Mouse (Mus musculus) 3T3-L1 (cell line): ENCODE measurements around the gene Igsf8.
A peak's percentile ranks its signal among the peaks of the same experiment; 100 is the strongest.

Experiments
- DNase-seq: peaks from one replicate; pipeline ENCODE4 v3.0.0-alpha.2; 2015; ENCODE audit warnings: low read depth, low spot score

Gene Igsf8

DNA sequence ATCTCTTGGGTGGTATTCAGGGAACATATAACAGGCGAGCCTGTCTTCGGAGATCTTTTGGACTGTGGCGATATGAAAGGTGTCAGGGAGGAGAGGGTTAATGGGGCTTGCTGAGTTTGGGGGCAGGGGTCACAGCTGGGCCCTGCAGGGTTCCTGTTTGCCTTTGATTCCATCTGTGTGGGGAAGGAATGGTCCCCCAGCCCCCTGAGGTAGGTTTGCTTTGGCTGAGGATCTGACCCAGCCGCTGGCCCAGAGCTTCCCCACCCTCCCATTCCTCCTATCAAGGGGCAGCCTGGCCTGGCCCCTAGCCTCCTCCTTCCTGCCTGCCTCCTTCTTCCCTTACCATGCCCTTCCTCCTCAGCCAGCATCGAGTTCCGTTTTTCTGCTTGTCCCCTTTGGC is 41.4 kb downstream of the Igsf8 start:
- no peak for DNase-seq

DNA sequence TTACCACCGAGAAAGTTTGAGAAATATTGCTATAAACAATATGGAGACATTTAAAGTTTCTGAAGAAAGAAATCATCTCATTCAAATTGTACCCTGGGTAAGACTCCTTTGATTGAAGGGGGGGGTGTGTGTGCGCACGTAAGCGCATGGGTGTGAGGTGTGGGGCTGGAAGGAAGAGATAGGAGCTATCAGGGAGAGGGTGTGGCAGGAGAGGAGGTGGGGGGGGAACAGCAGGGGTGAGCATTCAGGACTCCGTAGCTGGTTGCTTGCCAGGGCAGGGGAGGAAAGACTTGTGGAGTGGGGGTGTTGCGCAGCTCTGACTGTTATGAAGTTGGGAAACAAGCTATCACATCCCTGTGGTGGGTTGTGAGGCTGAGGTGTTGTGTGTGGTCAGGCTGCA is 43.0 kb downstream of the Igsf8 start:
- DNase-seq: no peak

DNA sequence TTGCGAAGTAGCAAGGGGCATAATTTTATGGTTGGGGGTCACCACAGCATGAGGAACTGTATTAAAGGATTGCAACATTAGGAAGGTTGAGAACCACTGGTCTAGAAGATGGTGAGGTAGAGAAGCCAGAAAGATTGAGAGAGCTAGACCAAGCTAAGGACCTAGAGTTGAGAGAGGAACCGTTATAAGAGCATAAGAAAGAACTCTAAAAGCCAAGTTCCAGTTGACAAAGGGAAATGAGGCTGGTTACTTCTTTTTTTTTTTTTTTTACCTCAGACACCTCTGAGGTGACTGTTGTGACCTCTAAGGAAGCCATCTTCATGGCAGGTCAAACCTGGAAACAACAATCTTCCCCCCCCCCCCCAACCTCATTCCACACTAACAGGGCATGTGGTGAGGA is 43.7 kb downstream of the Igsf8 start:
- DNase-seq: no peak

DNA sequence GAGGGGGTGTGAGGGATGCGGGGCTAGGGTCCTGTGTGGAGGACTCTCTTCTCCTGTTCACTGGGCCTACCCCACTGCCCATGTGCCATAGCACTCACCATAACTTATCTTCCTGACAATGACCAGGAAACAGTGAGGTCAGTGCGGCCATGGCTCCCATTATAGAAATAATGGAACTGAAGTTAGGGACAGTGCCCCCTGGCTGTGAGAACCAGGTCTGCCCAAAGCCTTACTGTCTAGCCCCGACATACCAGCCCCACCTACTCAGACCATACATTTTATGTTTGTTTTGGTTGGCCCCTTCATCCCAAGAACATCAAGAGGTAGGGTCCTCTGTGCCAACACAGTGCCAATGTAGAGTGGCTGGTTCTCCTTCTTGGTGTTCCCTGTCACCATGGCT is 44.2 kb downstream of the Igsf8 start:
- DNase-seq: peak; percentile 34

DNA sequence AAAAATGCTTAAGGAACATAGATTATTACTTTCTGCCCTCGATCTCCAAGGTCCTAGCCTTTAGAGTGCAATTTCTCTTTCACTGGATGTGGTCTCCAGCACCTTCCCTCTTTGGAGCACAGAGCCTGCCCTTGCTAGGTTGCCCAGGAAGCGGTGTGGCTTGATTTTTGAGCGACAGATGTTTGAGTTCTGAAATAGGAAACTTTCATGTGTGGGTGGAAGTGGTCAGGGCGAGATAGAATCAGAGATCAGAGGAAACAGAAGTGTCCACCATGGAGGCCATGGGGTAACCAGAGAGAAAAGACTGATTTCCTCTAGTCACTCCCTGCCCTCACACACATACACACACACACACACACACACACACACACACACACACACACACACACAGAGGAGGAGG is 44.8 kb downstream of the Igsf8 start:
- peak; percentile 13 for DNase-seq

DNA sequence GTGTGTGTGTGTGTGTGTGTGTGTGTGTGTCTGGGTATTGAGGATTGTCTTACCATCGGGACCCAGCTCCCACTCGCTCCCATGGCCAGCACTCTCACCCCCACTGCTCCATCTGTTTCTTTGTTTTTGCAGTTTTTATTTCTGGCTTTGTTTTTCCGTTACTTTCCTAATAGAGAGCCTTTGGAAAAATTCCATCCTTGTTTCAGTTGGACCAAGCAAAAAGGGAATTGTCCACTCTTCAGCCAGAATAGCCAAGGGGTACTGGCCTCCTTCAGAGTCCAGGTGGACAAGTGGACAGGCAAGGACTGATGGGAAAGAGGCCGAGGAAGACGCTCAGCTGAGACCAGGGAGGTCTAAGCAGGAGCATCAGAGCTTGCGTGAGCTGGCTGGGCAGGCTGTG is 45.4 kb downstream of the Igsf8 start:
- DNase-seq: no peak

DNA sequence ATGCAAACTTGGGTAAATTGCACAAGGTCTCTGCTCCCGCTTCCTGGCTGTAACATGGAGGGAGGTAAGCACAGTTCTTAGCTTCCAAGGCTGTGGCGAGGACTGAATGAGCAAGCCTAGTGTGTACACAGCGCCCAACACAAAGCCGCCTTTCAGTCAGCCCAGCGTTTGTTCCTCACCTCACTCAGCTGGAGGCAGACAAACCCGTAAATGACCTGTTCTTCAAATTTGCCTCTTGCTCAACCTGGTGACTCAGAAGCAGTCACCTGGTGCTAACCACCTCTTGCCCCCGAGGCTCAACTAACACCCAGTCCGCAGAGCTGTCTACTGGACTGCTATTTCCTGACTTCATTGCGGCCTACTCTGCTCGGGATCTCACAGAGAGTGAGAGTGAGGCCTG is 46.5 kb downstream of the Igsf8 start:
- peak; percentile 32 for DNase-seq

DNA sequence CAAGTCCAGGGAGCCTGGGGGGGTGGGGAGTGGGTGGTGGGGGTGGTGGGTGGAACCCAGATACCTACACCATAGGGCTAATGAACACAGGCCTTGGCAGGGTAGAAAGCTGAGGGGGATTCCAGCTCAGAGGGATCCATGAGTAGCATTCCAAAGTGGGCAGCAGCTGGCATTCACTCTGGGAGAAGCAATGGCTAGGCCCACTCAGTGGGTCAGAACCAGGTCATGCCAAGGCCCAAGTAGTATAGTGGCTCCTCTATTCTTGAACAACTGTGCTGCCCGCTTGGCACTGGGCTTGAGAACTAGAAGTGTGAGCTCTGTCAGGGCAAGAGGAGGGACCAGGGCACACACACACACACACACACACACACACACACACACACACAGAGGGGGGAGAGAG is 47.0 kb downstream of the Igsf8 start:
- DNase-seq: no peak

DNA sequence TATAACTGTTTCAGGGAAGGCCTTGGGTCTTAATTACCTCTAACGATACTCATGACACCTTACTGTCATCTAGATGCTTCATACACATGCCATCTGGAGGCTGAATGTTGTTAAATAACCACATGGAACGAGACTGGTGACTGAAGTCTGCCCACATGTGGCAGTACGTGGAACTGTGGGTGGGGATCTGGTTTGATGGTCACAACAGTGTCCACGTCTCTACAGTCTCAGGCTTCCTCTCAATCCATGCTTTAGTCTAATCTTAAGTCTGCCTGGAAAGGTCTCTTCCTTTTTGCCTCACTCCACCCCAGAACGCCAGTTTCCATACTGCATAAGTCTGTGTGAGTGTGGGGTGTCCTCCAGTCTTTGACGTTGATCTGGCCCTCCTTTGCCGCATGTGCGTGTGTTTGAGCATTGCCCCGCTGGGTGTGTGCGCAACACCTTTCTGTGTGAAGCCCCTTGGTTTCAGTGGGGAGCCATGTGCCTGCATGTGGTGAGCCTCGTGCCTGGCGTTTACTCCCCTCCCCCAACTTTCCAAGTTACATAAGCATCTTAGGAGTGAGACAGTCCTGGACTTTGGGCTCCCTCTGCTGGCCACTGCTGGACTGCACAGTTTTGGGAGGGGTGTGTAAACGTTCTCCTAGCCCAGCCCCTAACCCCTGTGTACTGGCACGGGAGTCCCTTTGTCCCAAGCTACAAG is 48.4 kb downstream of the Igsf8 start:
- peak; percentile 98 for DNase-seq

DNA sequence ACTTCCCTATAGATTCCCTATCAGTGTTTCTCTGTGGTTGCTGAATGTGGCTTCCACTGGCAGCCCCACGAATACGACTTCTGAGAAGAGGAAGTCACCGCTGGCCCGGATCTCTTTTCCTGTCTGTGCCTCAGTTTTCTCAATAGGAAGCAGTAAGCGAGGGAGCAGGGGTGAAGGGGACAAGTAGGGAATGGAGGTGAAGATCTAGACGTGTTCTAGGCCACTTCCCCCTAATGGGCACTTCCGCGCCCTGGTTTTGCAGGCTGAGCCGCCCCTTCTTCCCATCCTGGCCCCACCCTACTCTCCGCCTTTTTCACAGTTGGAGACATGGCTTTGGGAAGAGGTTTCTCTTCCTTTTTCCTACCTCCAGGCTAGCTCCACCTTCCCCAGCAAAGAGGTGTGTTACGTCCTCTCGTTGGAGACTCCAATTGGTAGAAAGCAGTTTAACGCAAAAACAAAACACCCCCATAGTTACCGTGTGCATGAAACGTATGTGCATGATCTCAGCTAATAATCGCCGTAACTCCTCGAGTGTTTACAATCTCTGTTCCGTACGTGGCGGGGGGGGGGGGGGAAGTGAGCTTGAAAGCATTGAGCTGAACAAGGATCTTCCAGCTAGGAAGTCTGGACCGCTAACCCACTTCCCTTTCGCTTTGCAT is 49.9 kb downstream of the Igsf8 start:
- peak; percentile 76 for DNase-seq

DNA sequence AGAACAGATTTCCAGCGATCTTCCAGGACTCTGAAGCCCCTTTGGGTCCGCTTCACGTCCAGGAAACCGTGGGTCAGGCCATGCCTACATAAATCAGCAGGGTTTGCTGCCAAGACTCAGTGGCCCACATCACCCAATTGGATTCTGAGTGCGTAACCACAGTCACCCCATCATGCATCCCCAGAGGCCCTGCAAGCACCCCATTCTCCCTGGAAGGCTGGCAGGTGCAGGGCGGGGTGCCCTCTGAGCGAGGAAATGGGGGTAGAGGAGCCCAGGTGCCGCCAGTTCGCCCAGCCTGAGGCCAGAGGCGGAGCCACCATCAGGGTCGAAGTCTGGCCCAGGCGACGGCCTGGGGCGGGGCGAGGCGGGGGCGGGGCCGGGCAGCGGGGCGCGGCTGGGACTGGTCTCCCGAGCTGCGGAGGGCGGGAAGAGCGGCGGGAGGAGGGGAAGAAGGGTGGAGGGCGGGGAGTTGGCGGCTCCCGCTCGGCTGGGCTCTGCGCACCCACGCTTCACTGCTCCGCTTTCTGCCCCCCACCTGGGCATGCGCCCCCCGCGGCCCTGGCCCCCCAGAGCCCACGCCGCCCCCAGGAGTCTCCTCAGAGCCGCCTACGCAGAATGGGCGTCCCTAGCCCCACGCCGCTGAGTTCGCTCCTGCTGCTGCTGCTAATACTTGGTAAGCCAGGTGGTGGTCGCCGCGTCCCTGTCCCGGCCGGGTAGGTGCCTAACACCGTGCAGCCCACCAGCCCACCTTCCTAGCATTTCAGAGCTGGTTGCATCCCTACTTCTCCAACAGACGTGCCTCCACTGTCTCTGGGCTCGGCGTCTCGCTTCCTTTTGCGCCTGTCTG is 50.7 kb downstream of the Igsf8 start:
- peak; percentile 84 for DNase-seq

DNA sequence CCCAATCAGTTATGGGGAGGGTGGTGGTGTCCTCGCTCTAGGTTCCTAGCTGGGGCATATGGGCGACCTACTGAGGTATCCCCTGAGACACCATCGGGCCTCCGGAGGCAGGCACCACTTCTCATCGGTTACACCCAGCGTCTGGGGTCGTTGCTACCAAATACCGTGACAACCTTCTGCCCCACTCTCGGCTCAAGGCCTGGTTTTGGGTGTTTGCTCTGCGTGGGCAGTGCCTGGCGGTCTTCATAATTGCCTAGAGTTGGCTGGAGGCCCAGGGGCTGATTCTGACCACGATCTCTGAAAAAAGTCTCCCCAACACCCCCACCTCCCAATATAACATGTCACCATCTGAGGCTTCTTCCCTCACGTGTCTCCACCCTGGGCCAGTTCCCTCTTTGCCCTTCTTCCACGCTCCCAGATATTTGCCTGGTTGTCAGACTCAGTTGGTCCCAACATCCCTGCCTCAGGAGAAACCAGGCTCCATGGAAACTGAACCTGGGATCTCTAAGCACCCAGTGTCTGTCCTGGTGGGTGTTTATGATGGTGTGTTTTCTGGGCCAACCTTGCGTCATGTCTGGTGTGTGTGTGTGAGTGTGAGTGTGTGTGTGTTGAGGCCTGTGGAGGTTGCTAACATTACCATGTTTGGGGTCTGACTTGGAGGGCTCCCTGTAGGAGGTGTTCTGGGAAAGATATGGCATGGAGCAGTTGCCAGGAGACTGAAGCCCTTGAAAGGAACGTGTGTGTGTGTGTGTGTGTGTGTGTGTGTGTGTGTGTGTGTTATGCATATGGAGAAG is 51.5 kb downstream of the Igsf8 start:
- peak; percentile 35 for DNase-seq

DNA sequence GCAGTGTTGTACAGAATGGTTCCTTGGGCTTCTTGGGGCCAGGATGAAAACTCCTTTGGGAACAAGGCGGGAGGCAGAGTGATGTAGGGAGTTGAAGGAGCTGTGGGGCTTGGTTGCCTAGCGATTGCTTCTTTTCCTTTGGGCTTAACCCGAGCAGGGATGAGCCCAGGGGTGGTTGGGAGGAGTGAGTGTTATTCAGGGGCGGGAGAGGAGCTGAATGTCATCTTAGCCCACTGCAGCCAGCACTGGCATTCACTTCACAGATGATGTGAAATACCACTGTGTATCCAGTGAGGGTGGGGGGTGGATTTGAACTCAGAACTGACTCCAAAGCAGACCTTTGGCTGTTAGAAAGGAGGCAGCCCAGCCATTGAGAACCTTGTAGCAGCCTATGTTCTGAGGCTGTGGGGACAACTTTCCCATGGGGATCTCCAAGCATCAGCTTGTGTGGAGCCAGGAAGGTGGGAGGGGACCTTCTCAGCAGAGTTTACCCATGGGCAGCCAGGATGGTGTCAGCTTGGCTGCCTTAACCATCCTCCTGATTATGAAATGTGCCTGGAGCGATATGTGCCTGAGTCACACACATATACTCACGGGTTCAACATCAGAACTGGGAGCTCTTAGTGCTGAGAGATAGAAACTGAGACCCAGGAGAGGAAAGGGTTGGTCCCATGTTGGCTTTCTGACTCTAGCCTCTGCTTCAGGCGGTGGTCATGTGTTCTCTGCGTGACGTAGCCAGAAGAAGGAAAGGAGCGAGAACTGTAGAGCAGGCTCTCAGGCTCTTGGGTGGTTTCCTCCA is 52.4 kb downstream of the Igsf8 start:
- DNase-seq: peak; percentile 87

DNA sequence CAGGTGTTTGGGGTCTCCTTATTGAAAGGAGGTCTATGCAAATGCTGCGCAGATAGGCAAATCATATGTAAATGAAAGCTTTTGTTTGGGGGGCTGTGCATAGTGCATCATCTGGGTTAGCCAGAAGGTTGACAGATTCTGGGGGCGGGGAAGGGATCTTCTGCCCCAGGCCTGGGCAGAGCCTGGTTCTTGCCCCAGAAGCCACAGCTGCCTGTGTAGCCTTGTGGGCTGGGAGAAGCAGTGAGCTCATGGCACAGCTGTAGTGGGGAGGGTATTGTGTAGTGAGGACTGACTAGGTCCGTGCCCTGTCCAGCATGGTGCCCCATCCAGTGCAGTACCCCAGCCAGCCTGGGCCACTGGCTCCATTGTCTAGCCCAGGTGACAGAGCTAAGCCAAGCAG is 53.5 kb downstream of the Igsf8 start:
- DNase-seq: no peak

DNA sequence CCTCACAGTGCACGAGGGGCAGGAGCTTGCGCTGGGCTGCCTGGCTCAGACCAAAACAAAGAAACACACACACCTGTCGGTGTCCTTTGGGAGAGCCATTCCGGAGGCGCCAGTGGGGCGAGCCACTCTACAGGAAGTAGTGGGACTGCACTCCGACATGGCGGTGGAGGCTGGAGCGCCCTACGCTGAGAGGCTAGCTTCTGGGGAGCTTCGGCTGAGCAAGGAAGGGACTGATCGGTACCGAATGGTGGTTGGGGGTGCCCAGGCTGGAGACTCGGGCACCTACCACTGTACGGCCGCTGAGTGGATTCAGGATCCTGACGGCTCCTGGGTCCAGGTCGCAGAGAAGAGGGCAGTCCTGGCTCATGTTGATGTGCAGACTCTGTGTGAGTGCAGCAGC is 56.0 kb downstream of the Igsf8 start:
- no peak for DNase-seq

DNA sequence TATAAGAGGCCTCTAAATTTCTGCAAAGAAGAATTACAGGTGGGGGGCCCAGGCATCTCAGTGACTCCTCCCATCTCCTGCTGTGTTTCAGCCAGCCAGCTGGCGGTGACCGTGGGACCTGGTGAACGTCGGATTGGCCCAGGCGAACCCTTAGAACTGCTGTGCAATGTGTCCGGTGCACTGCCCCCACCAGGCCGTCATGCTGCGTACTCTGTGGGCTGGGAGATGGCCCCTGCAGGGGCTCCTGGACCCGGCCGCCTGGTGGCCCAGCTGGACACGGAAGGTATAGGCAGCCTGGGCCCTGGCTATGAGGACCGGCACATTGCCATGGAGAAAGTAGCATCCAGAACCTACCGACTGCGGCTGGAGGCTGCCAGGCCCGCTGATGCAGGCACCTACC is 56.5 kb downstream of the Igsf8 start:
- DNase-seq: no peak

DNA sequence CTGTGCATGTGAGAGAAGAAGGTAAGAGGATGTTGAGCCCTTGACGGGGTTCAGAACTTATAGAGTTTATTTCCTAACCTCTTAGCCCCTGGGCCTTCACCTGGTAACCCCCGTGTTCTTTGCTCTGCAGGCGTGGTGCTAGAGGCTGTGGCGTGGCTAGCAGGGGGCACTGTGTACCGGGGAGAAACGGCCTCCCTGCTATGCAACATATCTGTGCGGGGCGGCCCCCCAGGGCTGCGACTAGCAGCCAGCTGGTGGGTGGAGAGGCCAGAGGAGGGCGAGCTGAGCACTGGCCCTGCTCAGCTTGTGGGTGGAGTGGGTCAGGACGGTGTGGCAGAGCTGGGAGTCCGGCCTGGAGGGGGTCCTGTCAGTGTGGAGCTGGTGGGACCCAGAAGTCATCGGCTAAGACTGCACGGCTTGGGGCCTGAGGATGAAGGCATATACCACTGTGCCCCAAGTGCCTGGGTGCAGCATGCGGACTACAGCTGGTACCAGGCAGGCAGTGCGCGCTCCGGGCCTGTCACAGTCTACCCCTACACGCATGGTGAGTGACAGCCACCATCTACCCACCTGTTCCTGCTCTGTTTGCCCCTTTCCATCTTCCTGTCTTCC is 57.1 kb downstream of the Igsf8 start:
- no peak for DNase-seq

DNA sequence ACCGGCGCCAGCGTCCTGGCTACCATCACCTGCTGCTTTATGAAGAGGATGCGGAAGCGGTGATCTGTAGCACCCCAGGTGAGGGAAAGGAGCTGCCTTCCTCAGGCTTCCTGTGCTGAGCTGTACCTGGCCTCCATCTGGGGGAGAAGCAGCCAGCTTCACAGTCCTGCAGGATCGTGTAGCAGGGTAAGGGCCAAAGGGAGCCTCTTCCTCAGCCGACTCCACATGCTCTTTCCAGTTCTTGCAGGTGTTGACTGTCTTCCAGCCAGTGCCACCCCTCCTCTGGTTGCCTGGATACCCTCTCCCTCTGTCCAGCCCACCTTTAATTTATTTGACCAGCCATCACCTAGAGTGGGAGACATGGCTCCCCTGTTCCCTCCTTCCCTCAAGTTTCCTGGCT is 57.9 kb downstream of the Igsf8 start:
- no peak for DNase-seq

DNA sequence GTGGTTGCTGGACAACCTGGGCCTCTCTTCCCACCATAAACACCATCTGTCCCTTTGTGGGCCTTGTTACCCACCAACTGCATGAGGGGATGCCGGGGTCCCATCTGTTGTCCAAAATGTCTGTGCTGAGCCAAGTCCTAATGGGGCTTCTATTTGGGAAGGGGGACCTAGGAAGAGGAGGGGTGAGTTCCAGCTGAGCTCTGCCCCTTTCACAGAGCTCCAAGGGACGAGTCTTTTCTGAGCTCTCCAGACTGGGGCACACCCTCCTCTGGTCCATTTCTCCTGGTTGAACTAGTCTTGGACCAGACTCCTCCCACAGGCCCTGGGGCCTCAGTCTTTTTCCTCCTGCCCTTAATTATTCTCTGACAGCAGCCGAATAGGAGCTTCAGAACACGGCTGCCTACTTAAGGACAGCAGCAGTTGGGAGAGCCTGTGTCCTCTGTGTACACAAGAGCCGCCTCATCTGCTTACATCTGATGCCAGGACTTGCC is 58.5 kb downstream of the Igsf8 start:
- DNase-seq: no peak

DNA sequence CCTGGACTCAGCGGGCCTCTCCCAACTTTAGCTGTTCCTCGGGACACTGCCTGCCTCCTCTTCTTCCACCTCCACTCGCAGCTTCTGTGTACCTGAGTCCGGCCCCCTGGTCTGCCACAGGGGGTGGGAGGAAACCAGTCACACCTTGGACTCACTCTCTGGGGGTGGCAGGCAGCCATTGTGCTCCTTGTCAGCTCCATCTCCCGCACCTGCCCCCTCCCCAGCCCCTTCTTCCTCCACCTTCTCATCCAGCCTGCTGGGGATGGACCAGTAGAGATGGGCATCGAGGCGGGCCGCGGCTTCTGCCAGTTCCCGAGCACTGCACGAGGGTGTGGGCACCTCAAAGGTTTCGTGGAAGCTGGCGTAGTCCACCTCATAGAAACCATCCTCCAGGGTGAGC is 61.3 kb downstream of the Igsf8 start:
- DNase-seq: no peak
